Mouse (Mus musculus): ENCODE measurements around the gene Ehd4.

The Ehd4 gene

GRCm38 (mm10) chr2:120108077-120108476 is 46.3 kb downstream of the Ehd4 start:
- DNase-seq (ENCODE audit: low spot score in 2 of 2) = no peak

DNA sequence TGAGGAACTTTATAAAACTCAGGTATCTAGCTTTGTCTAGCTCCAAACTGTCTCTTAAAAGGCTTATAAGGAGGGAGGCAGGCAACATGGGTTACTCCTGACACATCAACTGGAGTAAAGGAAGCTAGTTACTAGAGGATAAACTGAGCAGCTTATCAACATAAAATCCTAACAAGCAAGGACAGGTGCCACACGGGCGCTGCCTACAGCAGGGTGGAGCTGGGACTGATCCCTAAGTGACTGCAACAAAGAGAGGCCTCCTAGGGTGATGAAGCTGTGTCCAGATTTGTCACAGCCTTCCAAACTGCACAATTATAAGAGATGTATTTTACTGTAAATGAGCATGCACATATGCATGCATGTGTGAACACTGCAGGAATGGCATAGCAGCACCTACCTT is 47.0 kb downstream of the Ehd4 start:
- no peak for DNase-seq (ENCODE audit: low spot score in 2 of 2)

DNA sequence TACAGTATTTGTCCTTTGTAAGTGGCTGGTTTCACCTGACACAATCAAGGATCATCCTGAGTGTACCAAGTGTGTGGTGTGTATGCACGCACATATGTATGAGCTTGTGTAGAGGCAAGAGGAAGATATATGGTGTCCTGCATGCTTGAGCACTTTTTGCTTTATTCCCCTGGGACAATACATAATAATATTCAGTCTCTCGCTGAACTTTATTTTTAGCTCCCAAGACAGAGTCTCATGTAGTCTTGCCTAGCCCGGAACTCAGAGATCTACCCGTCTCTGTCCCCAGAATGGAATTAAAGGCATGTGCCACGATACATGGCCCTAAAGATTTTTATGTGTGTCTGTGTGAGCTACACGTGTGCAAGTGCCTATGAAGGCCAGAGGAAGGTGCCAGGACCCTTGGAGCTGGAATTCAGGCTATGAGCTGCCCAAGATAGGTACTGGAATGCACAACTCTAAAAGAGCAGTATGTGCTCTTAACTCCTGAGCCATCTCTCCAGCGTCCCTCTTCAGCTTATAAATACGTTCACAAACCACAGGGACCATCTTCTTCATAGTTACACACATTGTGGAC is 47.9 kb downstream of the Ehd4 start:
- no peak for DNase-seq (ENCODE audit: low spot score in 2 of 2)

GRCm38 (mm10) chr2:120105861-120106260 is 48.5 kb downstream of the Ehd4 start:
- no peak for DNase-seq (ENCODE audit: low spot score in 2 of 2)

GRCm38 (mm10) chr2:120102881-120103280 is 51.5 kb downstream of the Ehd4 start:
- no peak for DNase-seq (ENCODE audit: low spot score in 2 of 2)

DNA sequence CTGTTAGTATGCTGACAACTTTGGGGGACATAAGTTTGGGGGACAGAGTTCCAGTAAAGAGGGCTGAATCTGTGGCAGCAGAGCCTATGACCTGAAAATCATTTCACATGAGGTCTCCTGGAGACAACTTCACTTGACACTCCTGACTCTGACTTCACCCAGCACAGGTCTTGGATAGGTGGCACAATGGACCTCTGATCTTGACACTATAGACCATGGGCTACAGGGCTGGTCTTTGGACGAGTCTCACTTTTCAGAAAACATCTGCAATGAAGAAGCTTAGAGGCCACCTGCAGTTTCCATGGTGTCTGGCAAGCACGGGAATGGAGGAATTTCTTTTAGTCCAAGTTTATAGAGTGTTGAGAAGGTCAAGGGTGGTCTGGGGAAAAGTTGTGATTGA is 52.0 kb downstream of the Ehd4 start:
- no peak for DNase-seq (ENCODE audit: low spot score in 2 of 2)

- DNase-seq (ENCODE audit: low spot score in 2 of 2) = no peak
Measured at GRCm38 (mm10) chr2:120101961-120102360, 52.4 kb downstream of the Ehd4 start.

GRCm38 (mm10) chr2:120099886-120100285 is 54.5 kb downstream of the Ehd4 start:
- no peak for DNase-seq (ENCODE audit: low spot score in 2 of 2)

- DNase-seq (ENCODE audit: low spot score in 2 of 2) = peak in 1 of 2 experiments; percentile 44
Measured at GRCm38 (mm10) chr2:120099263-120099662, 55.1 kb downstream of the Ehd4 start.

- no peak for DNase-seq (ENCODE audit: low spot score in 2 of 2)
Measured at GRCm38 (mm10) chr2:120098781-120099202, 55.6 kb downstream of the Ehd4 start.

GRCm38 (mm10) chr2:120097868-120098267 is 56.5 kb downstream of the Ehd4 start:
- peak in 1 of 2 experiments; percentile 54 for DNase-seq (ENCODE audit: low spot score in 2 of 2)

GRCm38 (mm10) chr2:120096711-120097110 is 57.7 kb downstream of the Ehd4 start:
- no peak for DNase-seq (ENCODE audit: low spot score in 2 of 2)

GRCm38 (mm10) chr2:120096191-120096590 is 58.2 kb downstream of the Ehd4 start:
- DNase-seq (ENCODE audit: low spot score in 2 of 2) = no peak

GRCm38 (mm10) chr2:120095171-120095570 is 59.2 kb downstream of the Ehd4 start:
- no peak for DNase-seq (ENCODE audit: low spot score in 2 of 2)

GRCm38 (mm10) chr2:120093671-120094430 is 60.6 kb downstream of the Ehd4 start:
- DNase-seq (ENCODE audit: low spot score in 2 of 2) = peak; percentile 41 to 72

GRCm38 (mm10) chr2:120090979-120091378 is 63.4 kb downstream of the Ehd4 start:
- no peak for DNase-seq (ENCODE audit: low spot score in 2 of 2)

GRCm38 (mm10) chr2:120087897-120088296 is 66.5 kb downstream of the Ehd4 start:
- no peak for DNase-seq (ENCODE audit: low spot score in 2 of 2)

GRCm38 (mm10) chr2:120087391-120087790 is 67.0 kb downstream of the Ehd4 start:
- DNase-seq (ENCODE audit: low spot score in 2 of 2) = no peak

DNA sequence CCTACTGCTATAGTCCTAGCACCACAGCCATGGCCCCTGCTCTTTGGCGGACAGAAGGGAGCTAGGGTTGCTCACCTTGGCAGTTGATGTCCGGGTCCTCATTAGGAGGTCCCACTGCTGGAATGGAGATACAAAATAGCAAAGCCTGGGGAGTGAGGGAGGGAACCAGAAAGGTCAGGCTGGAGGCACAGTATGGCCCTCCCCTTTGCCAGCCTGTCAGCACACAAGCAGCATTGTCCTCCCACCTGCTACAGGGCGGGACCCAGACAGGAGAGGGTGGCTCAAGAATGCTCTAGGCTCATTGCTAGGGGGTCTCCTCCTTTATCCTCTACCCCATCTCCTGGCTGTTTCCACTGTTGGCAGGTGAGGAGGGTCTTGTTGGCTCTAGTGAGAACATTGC is 68.4 kb downstream of the Ehd4 start:
- DNase-seq (ENCODE audit: low spot score in 2 of 2) = no peak

- peak; percentile 53 to 58 for DNase-seq (ENCODE audit: low spot score in 2 of 2)
Measured at GRCm38 (mm10) chr2:120084593-120085361, 69.6 kb downstream of the Ehd4 start.

DNA sequence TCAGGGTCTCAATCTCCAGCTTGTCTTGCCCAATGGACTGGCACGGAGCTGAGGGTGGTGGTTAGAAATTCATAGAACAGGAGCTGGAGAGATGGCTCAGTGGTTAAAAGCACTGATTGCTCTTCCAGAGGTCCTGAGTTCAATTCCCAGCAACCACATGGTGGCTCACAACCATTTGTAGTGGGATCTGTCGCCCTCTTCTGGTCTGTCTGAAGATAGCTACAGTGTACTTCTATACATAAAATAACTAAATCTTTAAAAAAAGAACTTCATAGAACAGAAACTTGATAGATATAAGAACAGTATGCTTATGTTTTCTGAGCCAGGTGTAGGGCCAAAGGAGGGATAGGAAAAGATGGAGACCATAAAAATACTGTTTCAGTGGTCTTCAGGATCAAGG is 72.0 kb downstream of the Ehd4 start:
- DNase-seq (ENCODE audit: low spot score in 2 of 2) = no peak

- DNase-seq (ENCODE audit: low spot score in 2 of 2) = peak in 1 of 2 experiments; percentile 65
Measured at GRCm38 (mm10) chr2:120076076-120076705, 78.2 kb downstream of the Ehd4 start.

Data from urinary bladder, adult 18-20 months (tissue).